Mouse (Mus musculus): Measurements from ENCODE around the gene Cenpv.

- TF ChIP-seq CTCF (IDR thresholded peaks at IDR 0.05; ENCODE audit: control insufficient read depth, insufficient read depth, insufficient read length) (no peak), CEBPB (IDR thresholded peaks at IDR 0.05; ENCODE audit: low read depth) (no peak), MYOG (IDR thresholded peaks at IDR 0.05; ENCODE audit: control insufficient read depth, extremely low read depth, insufficient read length) (no peak), MAX (IDR thresholded peaks at IDR 0.05) (no peak), USF1 (IDR thresholded peaks at IDR 0.05; ENCODE audit: low read depth) (no peak)
Observed at GRCm38 (mm10) chr11:62479581-62479980, 59.5 kb downstream of the Cenpv start.
